Mouse (Mus musculus) ES-E14 (cell line): ENCODE measurements around the gene Rbfox2. TPM values are rescaled to one million over a fixed set of nuclear protein-coding genes. Genes with fewer than 3 reads are reported as not detected.

Experiments used
- DNase-seq: peaks from one replicate; pipeline ENCODE4 v3.0.0-alpha.2; 2013; ENCODE audit warnings: low read depth, low spot score
- H3K27ac ChIP-seq: 2 replicates; pipeline ENCODE4 v1.5.1; 2012; ENCODE audit warnings: low read depth, mild to moderate bottlenecking, low read length, moderate library complexity, mixed read lengths; ENCODE audit not compliant: poor library complexity, insufficient read depth, severe bottlenecking
- H3K36me3 ChIP-seq: 2 replicates; pipeline ENCODE4 v1.6.1; 2012; ENCODE audit warnings: mild to moderate bottlenecking, low read length, moderate library complexity, mixed read lengths; ENCODE audit not compliant: control insufficient read depth, poor library complexity, insufficient read depth, severe bottlenecking
- H3K4me1 ChIP-seq, 2 experiments: fragments of 150-350 bp in 1 of 2; sonication (generic) in 1 of 2; 2 replicates each; pipeline ENCODE4 v1.6.1; 2012; ENCODE audit warnings: low read length in 2 of 2, mild to moderate bottlenecking in 1 of 2, mixed read lengths in 1 of 2; ENCODE audit not compliant: control insufficient read depth in 2 of 2, insufficient read depth in 2 of 2, poor library complexity in 1 of 2
- H3K4me3 ChIP-seq, 2 experiments: fragments of 150-350 bp in 1 of 2; sonication (generic) in 1 of 2; 2 replicates each; pipeline ENCODE4 v1.5.1; 2012; ENCODE audit warnings: low read length in 2 of 2, low read depth in 1 of 2, mild to moderate bottlenecking in 1 of 2, mixed read lengths in 1 of 2; ENCODE audit not compliant: insufficient read depth in 1 of 2, poor library complexity in 1 of 2, severe bottlenecking in 1 of 2
- H3K9ac ChIP-seq: 2 replicates; pipeline ENCODE4 v1.6.1; 2012; ENCODE audit warnings: low read depth, mild to moderate bottlenecking, low read length, mixed read lengths; ENCODE audit not compliant: poor library complexity, insufficient read depth, severe bottlenecking
- H3K9me3 ChIP-seq: fragments of 150-350 bp; sonication (generic); 2 replicates; pipeline ENCODE4 v1.6.1; 2012; ENCODE audit warnings: low read depth, mild to moderate bottlenecking, low read length; ENCODE audit not compliant: control insufficient read depth, insufficient read depth
- CHD2 ChIP-seq: IDR thresholded peaks from 2 replicates; pipeline ENCODE4 v1.6.1; 2014; ENCODE audit warnings: mild to moderate bottlenecking, low read depth, low read length, inconsistent platforms
- HCFC1 ChIP-seq: IDR thresholded peaks from 2 replicates; pipeline ENCODE4 v1.6.1; 2012; ENCODE audit warnings: low read length, inconsistent platforms, borderline replicate concordance; ENCODE audit not compliant: insufficient read depth
- MAFK ChIP-seq: IDR thresholded peaks from 2 replicates; pipeline ENCODE4 v1.6.1; 2014; ENCODE audit warnings: mild to moderate bottlenecking, low read depth, low read length, inconsistent platforms; ENCODE audit not compliant: insufficient read depth
- ZC3H11A ChIP-seq: IDR thresholded peaks from 2 replicates; pipeline ENCODE4 v1.6.1; 2012; ENCODE audit warnings: low read depth, mild to moderate bottlenecking, inconsistent platforms, low read length, borderline replicate concordance
- ZNF384 ChIP-seq: IDR thresholded peaks from 2 replicates; pipeline ENCODE4 v1.6.1; 2012; ENCODE audit warnings: low read depth, low read length, inconsistent platforms
- in situ Hi-C, 2 experiments: fragments of 600-800 bp; cut with MboI; formaldehyde crosslinking; loops; one replicate each; pipeline ENCODE4 v1.15.1; 2025; ENCODE audit warnings: low sequenced_read_pairs in 2 of 2, inconsistent platforms in 1 of 2; ENCODE audit not compliant: unreplicated experiment in 2 of 2
- total RNA-seq: library from RNA; depleted of rRNA; stranded (reverse); fragments of 300-350 nt; gene quantifications from 2 replicates; pipeline ENCODE4 v1.2.3, GENCODE M21; 2012

Rbfox2 gene
- total RNA-seq, 1 experiment = 56.4 TPM

DNA sequence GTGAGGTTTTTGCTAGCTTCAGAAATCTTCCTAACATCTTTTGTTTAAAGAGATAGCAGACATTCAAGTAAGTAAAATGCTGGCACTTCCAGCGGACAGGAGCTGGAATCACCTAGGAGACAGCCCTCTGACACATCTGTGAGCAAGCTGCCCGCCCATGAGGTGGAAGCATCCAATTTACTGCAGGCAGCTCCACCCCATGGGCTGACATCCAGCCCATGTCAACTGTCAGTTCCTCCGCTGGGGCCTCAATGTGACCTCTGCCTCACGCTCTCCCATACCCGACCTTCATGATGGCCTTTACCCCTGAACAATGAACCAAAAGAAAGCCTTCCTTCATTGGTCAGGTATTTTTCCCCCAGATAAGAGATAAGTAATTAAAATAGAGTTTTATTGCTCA, 121.2 kb downstream of the Rbfox2 start:
- in situ Hi-C loops = no loop called here

DNA sequence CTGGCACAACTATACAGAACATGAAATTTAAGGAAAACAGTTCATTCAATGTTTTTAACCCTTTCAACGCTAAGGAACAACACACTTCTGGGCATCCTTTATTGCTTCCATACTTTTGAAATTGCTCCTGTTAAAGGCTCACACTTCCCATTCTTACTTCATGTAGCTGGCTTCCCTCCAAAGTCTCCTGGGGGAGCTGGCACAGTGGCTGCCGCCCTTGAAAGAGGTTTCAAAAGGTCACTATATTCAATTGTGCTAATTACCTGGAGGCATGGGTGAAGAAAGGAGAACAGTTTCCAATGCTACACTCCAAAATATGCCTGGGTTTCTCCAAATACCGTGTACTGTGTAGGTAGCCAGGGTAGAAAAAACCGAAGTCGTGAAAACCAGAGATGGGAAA, 124.0 kb downstream of the Rbfox2 start:
- H3K9me3 ChIP-seq = no peaks in the 10 kb centered on the region
- no peak for TF ChIP-seq MAFK
- no peak for TF ChIP-seq HCFC1
- no peak for TF ChIP-seq ZC3H11A
- TF ChIP-seq ZNF384 = no peak
- TF ChIP-seq CHD2 = no peak
- in situ Hi-C loops = no loop called here
- DNase-seq = no peak
- H3K36me3 ChIP-seq = no peaks in the 10 kb centered on the region
- H3K27ac ChIP-seq = no peak overlapping the region
- H3K4me3 ChIP-seq = no peak overlapping the region
- peaks cover 0 to 4% of the 10 kb centered on the region in 2 experiments; a peak in 1 of 4 replicates for H3K4me1 ChIP-seq
- H3K9ac ChIP-seq = no peak overlapping the region

More for the DNA sequence above, 121.2 kb downstream of the Rbfox2 start:
- peaks cover 4 to 6% of the 10 kb centered on the region in 2 experiments; a peak in 3 of 4 replicates for H3K4me1 ChIP-seq
- no peak for DNase-seq
- H3K9me3 ChIP-seq = no peaks in the 10 kb centered on the region
- no peak overlapping the region for H3K4me3 ChIP-seq
- no peak overlapping the region for H3K9ac ChIP-seq
- H3K27ac ChIP-seq = no peak overlapping the region
- no peaks in the 10 kb centered on the region for H3K36me3 ChIP-seq
- TF ChIP-seq MAFK = no peak
- TF ChIP-seq ZC3H11A = no peak
- TF ChIP-seq HCFC1 = no peak
- no peak for TF ChIP-seq CHD2
- TF ChIP-seq ZNF384 = no peak

DNA sequence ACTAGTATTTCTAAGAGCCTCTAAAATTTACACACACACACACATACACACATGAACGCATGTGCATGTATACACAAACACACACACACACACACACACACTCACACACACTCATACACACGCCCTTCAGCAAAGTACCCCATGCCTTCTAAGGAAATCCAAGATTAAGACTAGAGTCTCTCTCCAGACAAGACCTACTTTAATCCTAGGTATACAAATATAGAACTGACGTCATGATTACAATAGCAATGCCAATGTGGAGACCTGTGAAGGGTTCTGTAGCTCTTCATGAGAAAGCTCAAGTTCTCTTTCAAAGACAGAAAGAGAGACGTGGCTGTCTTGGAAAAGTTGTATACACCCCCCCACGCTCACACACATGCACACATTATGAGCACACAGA, 132.8 kb downstream of the Rbfox2 start:
- in situ Hi-C loops = no loop called here
- TF ChIP-seq ZC3H11A = no peak
- TF ChIP-seq ZNF384 = no peak
- TF ChIP-seq CHD2 = no peak
- no peak for TF ChIP-seq MAFK
- no peak for TF ChIP-seq HCFC1
- no peak for DNase-seq
- H3K4me1 ChIP-seq = 0 out of 4 replicates have a peak, but pooled peaks cover 0 to 2% of the 10 kb centered on the region in 2 experiments
- H3K9me3 ChIP-seq = no peaks in the 10 kb centered on the region
- no peak overlapping the region for H3K27ac ChIP-seq
- no peak overlapping the region for H3K4me3 ChIP-seq
- H3K9ac ChIP-seq = no peak overlapping the region
- H3K36me3 ChIP-seq = no peaks in the 10 kb centered on the region

DNA sequence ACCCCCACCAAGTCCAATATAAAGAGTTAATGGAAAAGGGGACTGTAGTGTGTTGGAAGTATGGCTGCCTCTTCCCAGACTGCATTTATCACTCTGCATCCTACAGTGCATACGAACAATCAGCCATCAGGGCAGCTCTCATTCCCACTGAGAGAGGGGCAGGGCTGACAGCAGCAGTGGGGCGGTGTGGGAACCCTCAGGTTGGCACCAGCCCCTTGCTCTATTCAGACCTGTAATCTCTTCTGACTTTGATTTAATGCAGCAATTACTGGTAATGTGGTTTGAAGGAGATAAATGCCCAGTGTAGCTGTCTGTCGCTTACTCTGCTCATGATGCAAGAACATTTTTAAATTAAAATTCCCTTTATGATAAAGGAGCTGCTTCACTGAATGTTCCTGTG, 134.4 kb downstream of the Rbfox2 start:
- in situ Hi-C loops = no loop called here
- TF ChIP-seq HCFC1 = no peak
- no peak for TF ChIP-seq ZC3H11A
- no peak for TF ChIP-seq CHD2
- no peak for TF ChIP-seq MAFK
- no peak for TF ChIP-seq ZNF384
- Histone ChIP-seq H3K36me3 (no peaks in the 10 kb centered on the region), H3K4me3 (no peak overlapping the region), H3K9ac (no peak overlapping the region), H3K4me1 (0 out of 4 replicates have a peak, but pooled peaks cover 0 to 1% of the 10 kb centered on the region in 2 experiments), H3K9me3 (no peaks in the 10 kb centered on the region), H3K27ac (no peak overlapping the region)
- no peak for DNase-seq

DNA sequence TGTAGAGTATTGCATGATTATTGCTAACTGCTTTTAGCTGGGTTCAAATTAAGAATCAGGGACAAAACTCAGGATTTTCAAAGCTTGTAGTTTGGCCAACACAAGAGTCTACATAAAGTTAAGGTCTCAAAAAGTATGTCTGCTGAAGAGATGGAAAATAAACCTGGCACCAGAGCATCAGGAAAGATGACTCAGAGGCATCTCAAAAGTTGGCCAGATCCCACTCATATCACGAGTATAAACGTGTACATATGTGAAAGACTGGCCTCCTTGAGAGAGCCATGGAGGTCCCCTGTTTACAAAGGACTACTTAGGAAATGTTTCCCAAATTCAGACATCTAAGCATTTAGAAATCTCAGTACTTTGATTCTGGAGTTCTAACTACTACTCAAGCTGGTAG, 138.0 kb downstream of the Rbfox2 start:
- no peak overlapping the region for H3K9ac ChIP-seq
- no peaks in the 10 kb centered on the region for H3K36me3 ChIP-seq
- H3K27ac ChIP-seq = no peak overlapping the region
- in situ Hi-C loops = no loop called here
- peaks cover 0 to 2% of the 10 kb centered on the region in 2 experiments; a peak in 1 of 4 replicates for H3K4me1 ChIP-seq
- H3K9me3 ChIP-seq = no peaks in the 10 kb centered on the region
- H3K4me3 ChIP-seq = no peak overlapping the region
- no peak for TF ChIP-seq CHD2
- no peak for DNase-seq
